Mouse (Mus musculus) stomach, postnatal 0 days (tissue): ENCODE data around the gene Hpcal4. TPM values are rescaled to one million over a fixed set of nuclear protein-coding genes. Genes with fewer than 3 reads are reported as not detected.

Source experiments
- ATAC-seq: fragments of 200-750 bp; cut with Nextera tagmentation; 2 replicates; pipeline ENCODE4 v1.8.0; 2017; ENCODE audit not compliant: low FRiP score, low TSS enrichment
- DNase-seq: peaks from one replicate; pipeline ENCODE4 v3.0.0-alpha.2; 2016; ENCODE audit warnings: low spot score
- H3K27ac ChIP-seq: fragments of 300-500 bp; sonication (generic); replicated peaks from 2 replicates; pipeline ENCODE4 v1.5.1; 2014; ENCODE audit warnings: mild to moderate bottlenecking, control low read depth
- H3K27me3 ChIP-seq: fragments of 300-500 bp; sonication (generic); 2 replicates; pipeline ENCODE4 v1.6.1; 2014; ENCODE audit warnings: low read length; ENCODE audit not compliant: control insufficient read depth, insufficient read depth
- H3K36me3 ChIP-seq: fragments of 300-500 bp; sonication (generic); 2 replicates; pipeline ENCODE4 v1.6.1; 2014; ENCODE audit warnings: low read length, mixed read lengths; ENCODE audit not compliant: control insufficient read depth, insufficient read depth
- H3K4me1 ChIP-seq: fragments of 300-500 bp; sonication (generic); replicated peaks from 2 replicates; pipeline ENCODE4 v1.6.1; 2014; ENCODE audit warnings: antibody characterized with exemption; ENCODE audit not compliant: control insufficient read depth, insufficient read depth
- H3K4me2 ChIP-seq: fragments of 300-500 bp; sonication (generic); replicated peaks from 2 replicates; pipeline ENCODE4 v1.6.1; 2014; ENCODE audit warnings: low read depth, mild to moderate bottlenecking, control low read depth, moderate library complexity
- H3K4me3 ChIP-seq: fragments of 300-500 bp; sonication (generic); 2 replicates; pipeline ENCODE4 v1.5.1; 2014; ENCODE audit warnings: low read depth, low read length, control low read depth
- H3K9ac ChIP-seq: fragments of 300-500 bp; sonication (generic); 2 replicates; pipeline ENCODE4 v1.6.1; 2014; ENCODE audit warnings: mild to moderate bottlenecking, low read length, control low read depth, mixed read lengths
- H3K9me3 ChIP-seq: fragments of 300-500 bp; sonication (generic); 2 replicates; pipeline ENCODE4 v1.6.1; 2016; ENCODE audit warnings: low read length; ENCODE audit not compliant: control insufficient read depth
- CTCF ChIP-seq: IDR thresholded peaks from 2 replicates; pipeline ENCODE4 v1.5.1; 2016; ENCODE audit warnings: antibody characterized with exemption, low read depth, mild to moderate bottlenecking, moderate library complexity
- EP300 ChIP-seq: optimal IDR thresholded peaks from 2 replicates; pipeline ENCODE3; 2016; ENCODE audit warnings: antibody characterized with exemption
- WGBS: fragments of 180-500 bp; shearing (Covaris S2); extraction: QIAGEN DNeasy Blood & Tissue Kit; methylation state at CpG from one replicate; pipeline ENCODE4 v1.1.7; 2014; 5-methylcytosine and 5-hydroxymethylcytosine counted together
- polyA plus RNA-seq: library from polyadenylated mRNA; unstranded; fragments of >200 nt; fragmentation: Nextera tagmentation; extraction: Ambion mirVana; gene quantifications from 2 replicates; pipeline ENCODE4 v1.2.1, GENCODE M21; 2015

The Hpcal4 gene
- polyA plus RNA-seq, 1 experiment from 2014 or later, result 3.0 TPM

DNA sequence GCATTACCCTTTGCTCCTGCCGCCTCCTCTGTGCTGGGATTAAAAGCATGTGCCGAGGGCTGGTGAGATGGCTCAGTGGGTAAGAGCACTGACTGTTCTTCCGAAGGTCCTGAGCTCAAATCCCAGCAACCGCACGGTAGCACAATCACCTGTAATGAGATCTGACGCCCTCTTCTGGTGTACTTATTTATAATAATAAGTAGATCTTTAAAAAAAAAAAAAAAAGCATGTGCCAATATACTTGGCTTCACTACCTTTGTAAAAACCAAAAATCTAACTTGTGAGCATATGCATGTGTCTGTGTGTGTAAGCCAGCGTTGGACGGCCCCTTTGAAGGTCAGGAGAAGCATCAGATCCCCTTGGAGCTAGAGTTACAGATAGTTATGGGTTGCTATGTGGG is 28.0 kb downstream of the Hpcal4 start:
- ATAC-seq (no peak), DNase-seq (no peak)
- Histone ChIP-seq H3K27ac (no peak overlapping the region), H3K4me3 (no peak overlapping the region), H3K36me3 (no peaks in the 10 kb centered on the region), H3K9ac (no peak overlapping the region), H3K27me3 (no peaks in the 10 kb centered on the region), H3K4me1 (no peaks in the 10 kb centered on the region), H3K4me2 (no peak overlapping the region), H3K9me3 (no peaks in the 10 kb centered on the region)
- WGBS, result 55% methylated on average over 8 of the region's 8 CpGs
- TF ChIP-seq EP300, result no peak
- no peak for TF ChIP-seq CTCF

DNA sequence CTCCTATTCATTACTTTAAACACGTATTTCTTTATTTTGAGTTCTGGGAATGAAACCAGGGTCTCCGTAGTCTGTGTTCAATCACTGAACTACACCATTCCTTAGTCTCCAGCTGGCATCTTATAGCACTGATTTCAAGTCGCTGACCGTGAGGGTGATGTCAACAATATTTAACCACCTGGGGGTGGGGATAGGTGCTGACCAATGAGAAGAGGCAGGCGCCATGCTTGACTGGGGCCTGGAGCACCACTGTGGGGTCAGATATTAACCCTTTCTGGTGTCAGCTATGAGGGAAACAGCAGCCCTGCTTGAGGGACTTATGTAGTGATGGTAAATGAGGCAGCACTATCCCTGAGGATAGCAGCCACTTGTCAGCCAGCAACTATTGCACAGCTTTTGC is 28.4 kb downstream of the Hpcal4 start:
- H3K9ac ChIP-seq, result no peak overlapping the region
- DNase-seq (no peak), ATAC-seq (no peak)
- no peak overlapping the region for H3K4me2 ChIP-seq
- WGBS, result 47% methylated on average over 5 of the region's 5 CpGs
- no peak overlapping the region for H3K4me3 ChIP-seq
- H3K9me3 ChIP-seq, result no peaks in the 10 kb centered on the region
- no peaks in the 10 kb centered on the region for H3K27me3 ChIP-seq
- no peaks in the 10 kb centered on the region for H3K4me1 ChIP-seq
- no peak overlapping the region for H3K27ac ChIP-seq
- TF ChIP-seq CTCF (no peak), EP300 (no peak)
- H3K36me3 ChIP-seq, result no peaks in the 10 kb centered on the region

DNA sequence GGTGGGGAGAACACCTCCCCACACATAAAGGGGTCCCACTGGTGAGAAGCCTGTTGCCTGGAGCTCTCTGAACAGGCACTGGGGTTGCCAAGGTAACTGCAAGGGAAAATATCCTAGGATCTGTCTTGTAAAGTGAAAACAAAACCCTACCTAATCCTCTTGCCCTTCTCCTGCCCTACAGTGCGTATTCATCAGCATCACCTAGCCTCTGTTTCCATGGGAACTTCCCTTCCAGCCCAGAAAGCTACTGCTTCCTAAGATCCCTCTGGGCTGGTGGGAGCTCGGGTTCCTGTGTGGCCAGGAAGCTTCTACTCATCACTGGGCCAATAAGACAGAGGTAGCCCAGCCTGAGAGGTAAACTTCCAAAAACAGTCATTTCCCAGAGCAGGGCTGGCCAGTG is 29.3 kb downstream of the Hpcal4 start:
- ATAC-seq, result no peak
- 32% methylated on average over 2 of the region's 2 CpGs for WGBS
- no peak overlapping the region for H3K9ac ChIP-seq
- no peak overlapping the region for H3K27ac ChIP-seq
- no peak overlapping the region for H3K4me2 ChIP-seq
- H3K9me3 ChIP-seq, result no peaks in the 10 kb centered on the region
- no peak overlapping the region for H3K4me3 ChIP-seq
- no peak for TF ChIP-seq CTCF
- no peak for TF ChIP-seq EP300
- H3K27me3 ChIP-seq, result no peaks in the 10 kb centered on the region
- H3K4me1 ChIP-seq, result no peaks in the 10 kb centered on the region
- H3K36me3 ChIP-seq, result no peaks in the 10 kb centered on the region
- no peak for DNase-seq

DNA sequence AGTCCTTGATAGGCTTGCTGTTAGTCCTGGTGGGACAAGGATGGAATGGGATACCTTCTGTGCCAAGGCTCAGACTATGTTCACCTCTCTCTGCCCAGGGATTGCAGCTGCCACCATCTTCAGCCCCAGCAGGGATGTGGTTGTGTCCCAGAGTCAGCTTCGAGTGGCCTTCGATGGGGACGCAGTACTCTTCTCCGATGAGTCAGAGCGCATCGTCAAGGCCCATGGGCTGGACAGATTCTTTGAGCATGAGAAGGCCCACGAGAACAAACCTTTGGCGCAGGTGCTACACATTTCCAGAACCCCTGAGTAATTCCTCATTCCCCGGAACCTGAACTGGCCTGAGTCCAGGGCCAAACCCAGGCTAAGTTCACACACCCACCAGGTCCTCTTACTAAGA is 30.9 kb downstream of the Hpcal4 start:
- DNase-seq (no peak), ATAC-seq (no peak)
- TF ChIP-seq CTCF (no peak), EP300 (no peak)
- no peak overlapping the region for H3K4me2 ChIP-seq
- H3K36me3 ChIP-seq, result no peaks in the 10 kb centered on the region
- H3K27me3 ChIP-seq, result no peaks in the 10 kb centered on the region
- 84% methylated on average over 9 of the region's 9 CpGs for WGBS
- no peak overlapping the region for H3K4me3 ChIP-seq
- H3K9me3 ChIP-seq, result no peaks in the 10 kb centered on the region
- no peak overlapping the region for H3K9ac ChIP-seq
- H3K27ac ChIP-seq, result no peak overlapping the region
- H3K4me1 ChIP-seq, result no peaks in the 10 kb centered on the region

DNA sequence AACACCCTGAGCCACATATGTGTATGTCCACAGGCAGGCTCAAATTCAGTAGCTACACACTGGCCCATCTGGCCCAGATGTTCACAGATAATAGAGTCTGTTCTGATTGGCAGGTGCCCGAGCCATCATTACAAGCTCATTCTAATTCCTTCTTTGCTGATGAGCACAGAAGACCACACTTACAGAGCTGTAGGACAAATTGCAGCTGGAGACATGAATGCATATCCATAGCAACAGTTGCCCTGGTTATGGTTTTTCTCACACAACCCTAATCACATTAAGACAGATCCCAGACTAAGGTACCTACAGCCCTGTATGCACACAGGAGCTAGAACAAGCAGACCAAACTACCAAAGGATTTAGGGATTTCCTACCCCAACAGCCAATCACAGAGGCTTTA is 32.3 kb downstream of the Hpcal4 start:
- H3K9ac ChIP-seq, result no peak overlapping the region
- TF ChIP-seq EP300 (no peak), CTCF (no peak)
- ATAC-seq (no peak), DNase-seq (no peak)
- H3K4me2 ChIP-seq, result no peak overlapping the region
- H3K4me3 ChIP-seq, result no peak overlapping the region
- H3K27ac ChIP-seq, result no peak overlapping the region
- H3K36me3 ChIP-seq, result no peaks in the 10 kb centered on the region
- 76% methylated on average over 1 of the region's 1 CpGs for WGBS
- no peaks in the 10 kb centered on the region for H3K4me1 ChIP-seq
- no peaks in the 10 kb centered on the region for H3K9me3 ChIP-seq
- H3K27me3 ChIP-seq, result no peaks in the 10 kb centered on the region

DNA sequence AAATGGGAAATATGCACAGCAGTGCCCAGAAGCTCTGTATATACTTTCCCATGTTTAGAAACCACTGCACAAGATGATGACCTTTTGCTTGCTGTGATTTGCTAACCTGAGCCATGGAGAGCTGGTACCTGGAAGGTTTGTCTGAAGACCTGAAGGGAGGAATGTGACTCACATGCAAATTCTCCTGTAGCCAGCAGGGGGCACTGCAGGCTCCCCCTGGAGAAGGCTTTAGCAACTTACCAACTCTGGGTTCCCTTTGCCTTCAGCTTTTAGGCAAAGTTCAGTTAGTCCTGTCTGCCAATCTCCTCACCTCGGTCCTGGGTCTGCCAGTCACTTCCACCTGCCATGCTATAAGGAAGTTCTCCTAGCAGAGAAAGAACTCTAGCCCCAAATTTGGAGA is 33.8 kb downstream of the Hpcal4 start:
- TF ChIP-seq EP300 (no peak), CTCF (peak; percentile 91)
- no peak overlapping the region for H3K4me3 ChIP-seq
- no peaks in the 10 kb centered on the region for H3K27me3 ChIP-seq
- no peak for ATAC-seq
- no peaks in the 10 kb centered on the region for H3K36me3 ChIP-seq
- DNase-seq, result peak; percentile 49
- no peak overlapping the region for H3K9ac ChIP-seq
- WGBS, result 19% methylated on average over 1 of the region's 1 CpGs
- H3K4me2 ChIP-seq, result no peak overlapping the region
- H3K9me3 ChIP-seq, result no peaks in the 10 kb centered on the region
- no peak overlapping the region for H3K27ac ChIP-seq
- H3K4me1 ChIP-seq, result no peaks in the 10 kb centered on the region
